Mouse (Mus musculus) megakaryocyte, embryonic 14.5 days (primary cell): ENCODE results near the gene Pik3r6.

Source experiments
- FLI1 ChIP-seq: IDR thresholded peaks from 2 replicates; pipeline ENCODE4 v1.6.1; 2012; ENCODE audit warnings: low read length, inconsistent platforms, mixed read lengths
- GATA1 ChIP-seq: IDR thresholded peaks from 3 replicates; pipeline ENCODE4 v1.6.1; 2012; ENCODE audit warnings: mixed read lengths, low read length, inconsistent platforms, borderline replicate concordance

- TF ChIP-seq FLI1 (no peak), GATA1 (no peak)
These were observed 1.9 kb upstream of the Pik3r6 start for GRCm38 (mm10) chr11:68500949-68501350.
